Mouse (Mus musculus): ENCODE measurements around the gene Ak6.

Ak6 gene

DNA sequence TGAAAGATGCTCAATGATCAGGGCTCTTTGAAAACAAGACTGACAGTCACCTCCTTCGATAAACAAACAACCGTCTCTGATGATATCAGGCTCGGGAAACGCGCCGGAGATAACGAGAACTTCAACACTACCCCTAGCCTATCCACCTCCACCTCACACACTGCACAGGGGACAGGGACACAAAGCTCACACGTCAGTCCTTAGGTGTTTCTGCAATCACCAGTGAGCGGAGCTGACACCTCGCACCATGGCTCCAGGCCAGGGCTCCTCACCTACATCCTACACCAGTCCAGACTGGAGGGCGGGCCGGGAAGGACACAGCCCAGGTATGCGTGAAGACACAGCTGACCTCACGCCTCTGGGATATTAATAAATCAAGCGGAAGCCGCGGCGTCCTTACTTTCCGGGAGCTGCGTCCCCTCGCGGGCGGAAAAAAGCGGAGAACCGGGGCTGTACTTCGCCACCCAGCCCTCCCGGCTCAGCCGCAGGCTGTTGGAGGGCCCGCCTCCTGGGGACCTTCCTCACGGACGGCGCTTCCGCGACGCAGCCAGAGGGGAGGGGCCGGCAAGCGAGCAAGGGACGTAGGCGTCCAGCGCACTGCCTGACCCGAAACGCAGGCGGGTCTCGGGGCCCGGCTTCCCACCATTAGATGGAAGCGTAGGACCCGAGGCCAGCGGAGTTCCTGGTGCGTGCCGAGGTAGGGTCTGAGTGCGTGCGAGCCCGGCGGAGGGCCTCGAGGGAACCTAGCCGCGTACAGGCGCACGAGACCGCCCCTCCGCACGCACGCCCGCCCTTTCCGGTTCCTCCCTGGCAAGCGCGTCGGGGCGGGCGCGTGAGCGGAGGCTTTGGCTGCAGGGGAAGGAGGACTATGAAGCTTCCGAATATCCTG is at the start of gene Ak6, which contains the start of gene Rad17:
Gene Ak6, plus strand, starts transcription at position 430 of the 889 bp plus-strand sequence.
Gene Rad17, minus strand, starts transcription at position 502 of the 889 bp plus-strand sequence.
- in situ Hi-C loops (cut with MboI; ENCODE audit: unreplicated experiment in 2 of 2), result loop anchor here (10.0 kb wide), 2 partner anchors 156 to 536 kb away; partner anchors contain the start of gene Gtf2h2 (in 1 of the 2)

DNA sequence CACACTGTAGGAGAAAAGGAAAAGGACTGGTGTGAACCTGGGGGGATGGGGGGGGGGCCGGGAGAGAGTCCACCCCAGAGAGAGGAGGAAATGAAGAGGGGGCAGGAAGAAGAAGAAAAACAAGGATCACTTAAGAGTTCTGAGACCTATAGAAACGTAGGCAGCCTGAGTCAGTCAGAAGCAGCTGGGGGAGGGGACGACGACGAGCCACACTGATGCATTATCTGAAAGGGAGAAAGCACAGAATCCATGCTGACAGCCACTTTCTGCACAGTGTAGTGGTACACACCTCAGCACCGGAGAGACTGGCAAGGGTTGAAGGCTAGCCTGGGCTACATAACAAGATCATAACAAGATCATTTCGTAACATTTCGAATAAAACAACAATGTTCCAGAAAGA is 49.7 kb upstream of the Ak6 start:
- in situ Hi-C loops (cut with MboI; ENCODE audit: unreplicated experiment in 2 of 2), result loop anchor here in 1 of 2 experiments (25.0 kb wide), 1 partner anchor 764 kb away; no protein-coding TSS in a partner anchor

DNA sequence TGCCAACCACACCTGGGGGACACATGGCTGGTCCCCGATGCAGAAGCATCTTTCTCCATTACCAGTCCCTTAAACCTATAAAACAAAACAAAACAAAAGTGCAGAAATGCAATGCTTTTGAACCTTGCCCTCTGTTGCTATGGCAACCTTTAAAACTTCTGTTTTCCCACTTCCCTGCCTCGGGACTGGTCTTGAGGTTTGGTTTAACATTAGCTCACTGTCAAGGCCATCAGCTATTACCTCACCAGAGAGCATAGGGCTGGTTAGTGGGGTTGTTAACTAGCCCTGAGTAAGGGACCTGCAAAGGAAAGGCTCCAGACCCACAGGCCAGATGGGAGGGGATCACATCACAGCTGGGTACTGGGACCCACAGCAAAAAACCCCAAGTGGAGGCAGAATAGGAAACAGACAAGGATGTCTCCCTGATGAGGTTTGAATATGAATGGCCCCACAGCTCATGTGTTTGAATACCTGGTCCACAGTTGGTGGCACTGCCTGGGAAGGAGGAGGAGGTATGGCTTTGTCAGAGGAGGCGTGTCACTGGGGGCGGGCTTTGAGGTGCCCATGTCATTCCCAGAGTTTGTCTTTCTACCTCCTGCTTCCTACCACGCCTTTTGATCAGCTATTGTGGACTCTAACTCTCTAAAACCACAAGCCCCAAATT is 48.4 kb upstream of the Ak6 start:
- in situ Hi-C loops (cut with MboI; ENCODE audit: unreplicated experiment in 2 of 2), result loop anchor here in 1 of 2 experiments (25.0 kb wide), 1 partner anchor 765 kb away; no protein-coding TSS in a partner anchor

DNA sequence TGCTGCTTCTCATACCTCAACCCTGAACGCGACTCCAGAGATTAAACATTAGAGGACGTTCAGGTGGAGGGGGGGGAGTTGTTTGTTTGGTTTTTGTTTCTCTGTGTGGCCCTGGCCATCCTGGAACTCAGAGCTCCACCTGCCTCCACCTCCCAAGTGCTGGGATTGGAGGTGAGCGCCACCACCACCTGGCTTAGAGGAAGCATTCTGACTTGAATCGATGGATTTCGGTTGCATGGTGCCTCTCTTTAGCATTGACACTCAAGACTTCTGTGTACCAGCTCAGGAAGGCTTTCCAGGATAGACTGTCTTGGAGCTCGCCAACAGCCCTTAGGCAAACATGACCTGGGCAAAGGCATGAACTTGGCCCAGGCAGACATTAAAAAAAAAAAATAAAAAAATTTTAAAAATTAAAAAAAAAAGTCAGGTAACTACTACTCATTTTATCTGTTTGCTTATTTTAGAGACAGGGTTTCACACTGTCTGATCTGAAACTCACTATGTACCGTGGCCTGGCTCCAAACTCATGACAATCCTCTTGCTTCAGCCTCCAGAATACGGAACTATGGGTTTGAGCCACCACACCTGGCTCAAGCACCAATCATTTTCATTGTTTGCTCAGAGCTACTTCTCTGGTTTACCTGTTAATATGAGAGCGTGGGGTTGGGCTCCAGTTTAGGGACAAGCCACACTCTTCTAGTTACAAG is 47.6 kb upstream of the Ak6 start:
- in situ Hi-C loops (cut with MboI; ENCODE audit: unreplicated experiment in 2 of 2), result loop anchor here in 1 of 2 experiments (25.0 kb wide), 1 partner anchor 766 kb away; no protein-coding TSS in a partner anchor

DNA sequence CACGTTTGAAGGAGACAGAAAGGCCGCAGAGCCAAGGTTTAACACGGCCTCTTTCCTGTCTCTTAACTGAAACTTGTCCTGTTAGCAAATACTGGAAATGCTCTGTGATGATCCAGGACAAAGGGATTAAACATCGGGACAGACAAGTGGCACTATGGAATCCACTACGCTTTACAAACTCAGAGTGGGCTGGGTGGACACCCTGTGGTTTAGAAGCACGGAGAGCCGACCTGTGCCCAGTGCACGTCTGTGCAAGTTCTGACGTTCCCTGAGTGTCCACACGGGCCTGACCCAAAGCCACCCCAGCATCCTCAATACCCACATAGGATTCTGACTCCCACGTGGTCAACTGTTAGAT is 47.1 kb upstream of the Ak6 start:
- in situ Hi-C loops (cut with MboI; ENCODE audit: unreplicated experiment in 2 of 2), result loop anchor here in 1 of 2 experiments (25.0 kb wide), 1 partner anchor 766 kb away; no protein-coding TSS in a partner anchor

DNA sequence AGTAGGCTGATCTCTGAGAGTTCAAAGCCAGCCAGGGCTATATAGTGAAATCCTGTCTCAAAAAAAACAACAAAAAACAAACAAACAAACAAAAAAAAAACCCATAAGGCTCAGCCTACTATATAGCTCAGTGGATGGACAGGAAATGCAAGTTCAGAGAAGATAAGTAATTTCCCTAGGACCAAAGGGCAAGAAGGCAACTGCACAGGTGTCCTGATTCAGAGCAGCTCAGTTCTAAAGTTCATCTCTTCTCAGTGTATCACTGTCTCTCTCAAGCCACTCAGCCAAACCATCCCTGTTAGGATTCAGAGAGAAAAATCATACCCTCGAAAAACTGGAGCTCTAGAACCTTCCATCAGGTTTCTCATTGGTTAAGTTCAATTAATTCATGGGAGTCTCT is 44.9 kb upstream of the Ak6 start:
- in situ Hi-C loops (cut with MboI; ENCODE audit: unreplicated experiment in 2 of 2), result loop anchor here in 1 of 2 experiments (25.0 kb wide), 1 partner anchor 769 kb away; no protein-coding TSS in a partner anchor

DNA sequence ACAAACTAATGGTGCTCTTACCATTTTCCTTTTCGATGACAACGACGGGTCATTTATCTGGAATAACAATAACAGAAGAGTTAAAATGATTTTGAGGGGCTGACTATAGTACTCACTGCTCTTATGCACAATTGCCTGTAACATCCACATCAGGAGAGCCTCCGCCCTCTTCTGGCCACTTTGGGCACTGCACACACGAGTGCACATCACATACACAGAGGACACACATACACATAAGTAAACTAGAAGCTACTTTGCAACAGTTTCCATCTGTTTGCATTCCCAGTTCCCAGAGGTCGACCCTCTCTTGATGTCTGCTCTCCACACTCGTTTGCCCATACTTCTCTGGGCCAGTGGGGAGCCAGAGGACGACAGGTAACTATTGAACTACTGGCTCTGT is 43.0 kb upstream of the Ak6 start:
- in situ Hi-C loops (cut with MboI; ENCODE audit: unreplicated experiment in 2 of 2), result loop anchor here in 1 of 2 experiments (25.0 kb wide), 1 partner anchor 770 kb away; no protein-coding TSS in a partner anchor

DNA sequence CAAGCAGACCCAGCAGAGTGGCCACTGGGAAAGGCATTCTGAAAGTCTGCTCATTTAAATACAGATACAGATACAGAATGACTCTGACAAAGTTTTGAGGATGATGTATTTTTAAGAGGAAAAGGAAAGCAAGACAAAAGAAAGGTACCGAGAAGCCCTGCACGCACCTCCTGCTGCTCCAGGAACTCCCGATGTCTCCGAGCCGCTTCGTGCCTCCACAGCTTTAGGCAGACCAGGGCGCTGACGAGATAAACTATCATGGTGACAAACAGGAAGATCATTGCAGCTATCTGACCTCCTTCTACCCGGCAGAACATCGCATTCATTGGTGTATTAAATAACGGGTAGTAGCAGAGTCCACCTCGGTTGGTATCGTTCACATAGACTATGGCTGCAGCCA is 39.5 kb upstream of the Ak6 start:
- in situ Hi-C loops (cut with MboI; ENCODE audit: unreplicated experiment in 2 of 2), result loop anchor here in 1 of 2 experiments (25.0 kb wide), 1 partner anchor 774 kb away; no protein-coding TSS in a partner anchor

DNA sequence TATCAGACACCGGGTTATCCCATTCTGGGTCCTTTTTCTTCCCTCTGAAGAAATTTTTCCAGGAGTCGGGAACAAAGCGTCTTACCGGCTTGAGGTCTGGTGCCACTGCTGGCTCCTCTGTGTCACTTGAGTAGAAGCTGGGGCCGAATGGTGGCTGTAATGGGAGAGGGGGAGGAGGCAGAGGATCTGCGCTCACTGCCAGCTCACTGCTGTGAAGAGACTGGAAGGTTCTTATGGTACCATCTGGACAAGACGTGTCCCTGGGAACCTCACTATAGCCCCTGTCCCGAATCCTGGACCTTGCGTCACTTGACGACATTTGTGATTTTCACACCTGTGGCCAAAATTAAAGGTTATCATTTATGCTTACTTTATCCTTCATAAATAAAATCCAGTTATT is 38.5 kb upstream of the Ak6 start:
- in situ Hi-C loops (cut with MboI; ENCODE audit: unreplicated experiment in 2 of 2), result loop anchor here in 1 of 2 experiments (25.0 kb wide), 1 partner anchor 775 kb away; no protein-coding TSS in a partner anchor

DNA sequence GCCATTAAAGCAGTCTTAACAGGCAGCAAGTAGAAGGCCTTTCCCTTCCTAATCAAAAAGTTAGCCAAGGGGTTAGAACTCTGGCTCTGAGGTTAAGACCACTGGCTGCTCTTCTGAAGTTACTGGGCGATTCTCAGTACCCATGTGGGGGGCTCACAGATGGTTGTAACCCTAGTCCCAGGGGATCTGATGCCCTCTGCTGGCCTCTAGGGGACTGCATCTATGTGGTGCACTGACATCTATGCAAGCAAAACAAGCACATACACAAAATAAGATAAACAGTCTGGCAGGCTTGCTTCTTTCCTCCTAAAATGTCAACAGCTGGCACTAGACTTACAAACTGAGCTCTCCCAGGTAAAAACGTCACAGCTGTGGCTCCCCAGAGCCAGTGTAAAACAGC is 37.9 kb upstream of the Ak6 start:
- in situ Hi-C loops (cut with MboI; ENCODE audit: unreplicated experiment in 2 of 2), result loop anchor here in 1 of 2 experiments (25.0 kb wide), 1 partner anchor 776 kb away; no protein-coding TSS in a partner anchor

DNA sequence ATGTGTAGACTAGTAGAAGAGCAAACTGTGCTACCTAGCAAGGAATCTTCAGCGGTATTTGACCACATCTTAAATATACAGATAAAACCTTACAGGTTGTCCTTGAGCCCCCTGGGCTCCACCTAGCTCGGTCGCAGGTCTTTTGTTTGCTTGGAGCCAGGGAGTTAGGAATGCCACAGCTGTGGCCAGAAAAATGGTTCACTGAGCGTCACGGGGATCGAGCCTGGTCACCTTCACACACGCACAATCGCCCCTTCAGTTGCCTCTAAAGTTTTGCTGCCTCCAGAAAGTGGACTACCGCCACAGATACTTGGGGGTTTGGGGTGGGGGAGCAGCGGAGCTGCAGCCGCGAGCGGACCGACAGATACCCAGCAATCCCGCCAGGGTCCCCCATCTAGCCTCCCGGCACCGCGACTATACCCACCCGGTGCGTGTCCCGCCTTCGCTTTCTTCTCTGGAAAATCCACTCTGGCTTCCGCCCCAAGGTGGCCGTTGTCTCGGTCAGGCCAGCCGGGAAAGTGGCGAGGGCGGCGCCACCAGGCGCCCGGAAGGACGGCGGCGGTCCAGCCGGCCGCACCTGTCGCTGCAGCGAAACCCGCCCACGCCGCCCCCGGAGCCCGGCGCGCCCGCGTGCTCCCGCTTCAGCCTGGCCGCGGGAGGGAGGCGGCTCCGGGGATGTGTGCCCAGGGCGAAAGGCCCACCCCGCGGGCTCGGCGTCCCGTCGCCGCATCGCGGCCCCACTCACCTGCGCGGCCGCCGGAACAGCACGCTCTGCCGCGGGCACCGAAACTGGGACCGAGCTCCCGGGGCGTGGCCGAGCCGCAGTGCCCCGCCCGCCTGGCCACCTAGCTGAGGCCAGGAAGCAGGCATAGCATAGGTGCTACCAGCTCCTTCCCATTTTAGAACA is 34.3 kb upstream of the Ak6 start, which contains the start of gene Marveld2:
Gene Marveld2, minus strand, starts transcription at position 791 of the 907 bp plus-strand sequence.
- in situ Hi-C loops (cut with MboI; ENCODE audit: unreplicated experiment in 2 of 2), result loop anchor here in 1 of 2 experiments (25.0 kb wide), 1 partner anchor 779 kb away; no protein-coding TSS in a partner anchor

DNA sequence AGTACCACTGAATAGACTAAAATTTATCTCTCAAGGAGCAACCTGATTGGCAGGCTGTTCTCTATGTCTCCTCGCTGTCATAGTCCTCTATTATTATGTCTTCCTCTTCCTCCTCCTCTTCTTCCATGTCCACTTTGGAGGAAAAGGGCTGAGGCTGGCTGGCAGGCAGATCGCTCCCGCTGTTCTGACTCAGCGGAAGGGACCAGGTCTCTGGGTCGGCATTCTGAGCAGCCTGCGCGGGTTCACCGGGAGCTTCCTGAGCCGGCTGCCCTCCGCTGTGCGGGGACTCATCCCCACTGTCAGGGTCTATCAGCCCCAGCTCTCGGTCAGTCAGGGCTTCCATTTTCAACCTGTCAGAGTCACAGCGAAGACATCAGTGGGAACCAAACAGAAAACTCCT is 33.2 kb upstream of the Ak6 start:
- in situ Hi-C loops (cut with MboI; ENCODE audit: unreplicated experiment in 2 of 2), result loop anchor here in 1 of 2 experiments (25.0 kb wide), 1 partner anchor 780 kb away; no protein-coding TSS in a partner anchor

DNA sequence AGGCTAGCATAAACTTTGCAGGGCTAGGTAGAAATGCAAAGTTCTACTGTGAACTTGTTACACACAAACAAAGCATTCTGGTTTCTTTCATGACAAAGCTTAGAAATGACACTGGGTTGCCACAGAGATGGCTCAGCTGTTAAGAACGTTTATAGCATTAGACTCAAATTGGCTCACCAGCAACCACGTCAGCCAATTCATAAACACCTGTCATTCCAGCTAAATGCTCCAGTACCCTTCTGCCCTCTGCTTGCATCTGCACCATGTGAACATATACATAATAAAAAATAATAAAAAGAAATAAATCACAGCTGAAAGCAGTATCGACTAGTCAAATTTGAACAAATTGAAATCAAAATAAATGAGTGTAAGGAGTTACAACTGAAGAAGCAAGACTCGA is 28.5 kb upstream of the Ak6 start:
- in situ Hi-C loops (cut with MboI; ENCODE audit: unreplicated experiment in 2 of 2), result loop anchor here in 1 of 2 experiments (25.0 kb wide), 1 partner anchor 785 kb away; no protein-coding TSS in a partner anchor

DNA sequence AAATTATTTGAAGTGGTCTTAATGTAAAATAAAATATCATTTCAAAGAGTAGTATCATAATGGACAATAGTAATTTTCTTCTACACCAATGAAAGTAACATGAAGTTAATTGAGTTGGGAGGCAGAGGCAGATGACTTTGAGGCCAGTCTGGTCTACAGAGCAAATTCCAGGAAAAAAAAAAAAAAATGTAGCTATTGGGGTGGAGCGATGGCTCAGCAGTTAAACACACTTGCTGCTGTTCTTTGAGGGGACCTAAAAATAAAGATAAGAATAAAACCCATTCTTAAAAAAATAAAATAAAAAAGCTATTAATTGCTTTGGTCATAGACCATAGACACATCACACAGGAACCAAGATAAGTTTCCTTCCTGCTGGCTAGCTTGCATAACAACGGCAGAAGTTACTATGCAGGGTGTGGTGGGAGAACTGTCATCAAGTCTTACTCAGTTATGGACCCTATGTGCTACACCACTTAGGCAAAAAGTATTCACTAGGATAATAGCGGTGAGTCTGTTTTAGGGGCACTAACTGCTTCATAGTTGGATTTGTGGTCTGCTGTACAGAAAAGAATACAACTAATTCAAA is 16.6 kb upstream of the Ak6 start:
- in situ Hi-C loops (cut with MboI; ENCODE audit: unreplicated experiment in 2 of 2), result loop anchor here (5.0 to 25.0 kb wide), 4 partner anchors 149 to 1782 kb away; no protein-coding TSS in a partner anchor

DNA sequence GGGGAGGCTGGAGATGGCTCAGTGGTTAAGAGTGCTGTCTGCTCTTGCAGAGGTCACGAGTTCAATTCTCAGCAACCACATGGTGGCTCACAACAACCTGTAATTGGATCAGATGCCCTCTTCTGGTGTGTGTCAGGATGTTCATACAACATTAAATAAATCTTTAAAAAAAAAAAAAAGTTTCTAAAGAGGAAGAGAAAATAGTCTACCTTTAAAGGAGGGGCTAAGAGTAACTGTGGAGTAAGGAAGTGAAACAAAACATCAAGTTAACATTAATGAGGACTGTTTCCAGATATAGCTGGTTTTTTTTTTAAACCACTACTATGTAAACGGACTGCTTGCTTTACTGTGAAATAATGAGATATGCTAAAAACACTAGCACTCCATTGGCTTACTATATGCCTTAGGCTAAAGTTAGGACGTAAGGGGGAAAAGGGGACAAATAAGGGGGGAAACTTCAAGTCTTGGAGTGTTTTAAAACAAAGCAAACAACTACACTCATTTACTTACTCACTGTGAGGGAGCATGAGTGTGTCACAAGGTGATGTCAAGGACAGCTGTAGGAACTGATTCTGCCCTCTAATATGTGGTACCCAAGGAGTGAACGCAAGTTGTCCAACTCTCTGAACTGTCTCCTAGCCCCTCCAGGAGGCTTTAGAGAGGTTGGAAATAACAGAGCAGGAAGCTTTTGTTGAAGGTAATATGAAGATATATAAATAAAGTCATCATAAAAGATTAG is 8.1 kb upstream of the Ak6 start:
- in situ Hi-C loops (cut with MboI; ENCODE audit: unreplicated experiment in 2 of 2), result loop anchor here (25.0 kb wide), 1 partner anchor 1280 kb away; no protein-coding TSS in a partner anchor

DNA sequence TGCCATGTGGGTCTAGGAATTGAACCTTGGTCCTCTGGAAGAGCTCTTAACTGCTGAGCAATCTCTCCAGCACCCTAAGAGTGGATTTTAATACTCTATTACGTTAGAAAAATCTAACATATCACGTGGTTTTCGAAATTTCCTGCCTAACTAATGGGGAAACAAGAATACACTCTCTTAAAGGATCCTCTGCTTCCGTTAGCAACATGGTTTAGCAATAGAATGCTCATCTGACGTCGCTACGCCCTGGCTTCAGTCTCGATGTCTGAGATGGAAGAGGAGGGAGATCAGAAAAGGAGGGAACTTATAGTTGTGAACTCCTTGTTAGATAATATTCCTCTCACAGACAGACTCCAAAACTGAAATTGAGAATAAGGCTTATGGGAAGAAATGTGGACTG is 2.6 kb upstream of the Ak6 start:
- in situ Hi-C loops (cut with MboI; ENCODE audit: unreplicated experiment in 2 of 2), result loop anchor here (25.0 kb wide), 1 partner anchor 1286 kb away; no protein-coding TSS in a partner anchor

DNA sequence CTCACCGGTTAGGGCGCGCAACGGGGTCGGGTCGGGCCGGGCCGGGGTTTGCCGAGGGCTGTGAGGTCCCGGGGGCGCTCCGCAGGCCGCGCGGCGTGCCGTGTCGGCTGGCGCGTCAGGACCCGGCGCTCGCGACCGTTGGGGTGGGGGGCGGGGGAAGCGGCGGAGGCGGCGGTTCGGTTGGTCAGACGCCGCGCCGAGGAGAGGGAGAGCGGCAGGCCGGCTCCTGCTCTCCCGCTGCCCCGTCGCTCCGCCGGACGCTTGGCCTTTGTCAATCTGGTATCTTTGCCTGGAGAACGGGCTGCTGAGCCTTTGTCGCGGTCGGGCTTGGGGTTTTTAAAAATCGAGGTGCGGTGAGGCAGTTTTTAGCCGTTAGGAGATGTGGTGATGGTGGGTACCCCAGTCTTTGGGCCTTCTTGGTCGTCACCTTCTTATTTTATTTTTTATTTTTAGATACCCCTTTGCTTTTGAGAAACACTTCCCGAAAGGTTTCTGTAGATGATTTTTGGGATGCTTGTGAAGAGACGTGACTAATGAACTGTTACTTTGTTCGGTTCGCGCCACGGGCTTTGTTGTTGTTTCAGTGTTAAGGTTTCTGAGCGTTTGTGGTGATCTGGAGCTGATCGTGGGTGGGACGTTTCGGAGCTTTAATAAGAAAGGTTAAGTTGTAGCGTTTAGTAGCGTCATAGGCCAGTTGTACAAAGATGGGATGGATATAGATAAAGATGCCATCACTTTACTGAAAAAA is 834 bp downstream of the Ak6 start, which contains the start of gene Taf9:
Gene Taf9, plus strand, starts transcription at position 141 of the 748 bp plus-strand sequence.
- in situ Hi-C loops (cut with MboI; ENCODE audit: unreplicated experiment in 2 of 2), result loop anchor here (10.0 kb wide), 2 partner anchors 157 to 537 kb away; partner anchors contain the start of gene Gtf2h2 (in 1 of the 2)

Measured in v-Abl transformed pro-B cells (cell line).